Mouse (Mus musculus): Measurements from ENCODE around the gene Cd244a. TPM values are rescaled to one million over a fixed set of nuclear protein-coding genes. Genes with fewer than 3 reads are reported as not detected.

The Cd244a gene
- polyA plus RNA-seq, 1 experiment = not detected

GRCm38 (mm10) chr1:171652734-171653133 lies 93.7 kb downstream of the Cd244a start, which contains the start of gene Slamf7:
Gene Slamf7, minus strand, starts transcription at chr1:171653035.
- H3K4me3 ChIP-seq (ENCODE audit: low read depth, low read length) = no peak within 1 kb of the TSS
- H3K9ac ChIP-seq (ENCODE audit: low read depth, poor library complexity, severe bottlenecking) = no peak within 1 kb of the TSS
- H3K4me1 ChIP-seq (ENCODE audit: control insufficient read depth, insufficient read depth, low read length) = no peaks in the 10 kb centered on the region
- TF ChIP-seq CTCF (IDR thresholded peaks at IDR 0.05; ENCODE audit: low read depth, low read length) (no peak), EP300 (IDR thresholded peaks at IDR 0.05; ENCODE audit: insufficient read depth, low read depth, low read length) (no peak), POLR2A (IDR thresholded peaks at IDR 0.05; ENCODE audit: insufficient read depth, low read length) (no peak)
- H3K36me3 ChIP-seq (ENCODE audit: control insufficient read depth, insufficient read depth, low read length, poor library complexity, severe bottlenecking) = no peaks in the 10 kb centered on the region
- no peaks in the 10 kb centered on the region; the same call in 1 of the 2 replicates for H3K27me3 ChIP-seq (ENCODE audit: control insufficient read depth, insufficient read depth, low read length, poor library complexity, severe bottlenecking)
- H3K27ac ChIP-seq (ENCODE audit: insufficient read depth, low read length) = no peak within 1 kb of the TSS
- no peaks in the 10 kb centered on the region for H3K9me3 ChIP-seq (replicated peaks; ENCODE audit: control insufficient read depth, insufficient read depth, low read length, poor library complexity, severe bottlenecking)

GRCm38 (mm10) chr1:171658561-171658991 lies 99.6 kb downstream of the Cd244a start:
- no peak overlapping the region for H3K9ac ChIP-seq (ENCODE audit: low read depth, poor library complexity, severe bottlenecking)
- H3K4me1 ChIP-seq (ENCODE audit: control insufficient read depth, insufficient read depth, low read length) = no peaks in the 10 kb centered on the region
- no peak overlapping the region for H3K27ac ChIP-seq (ENCODE audit: insufficient read depth, low read length)
- TF ChIP-seq CTCF (IDR thresholded peaks at IDR 0.05; ENCODE audit: low read depth, low read length) (no peak), POLR2A (IDR thresholded peaks at IDR 0.05; ENCODE audit: insufficient read depth, low read length) (no peak), EP300 (IDR thresholded peaks at IDR 0.05; ENCODE audit: insufficient read depth, low read depth, low read length) (no peak)
- H3K4me3 ChIP-seq (ENCODE audit: low read depth, low read length) = no peak overlapping the region
- H3K27me3 ChIP-seq (ENCODE audit: control insufficient read depth, insufficient read depth, low read length, poor library complexity, severe bottlenecking) = no peaks in the 10 kb centered on the region; the same call in 1 of the 2 replicates
- H3K9me3 ChIP-seq (replicated peaks; ENCODE audit: control insufficient read depth, insufficient read depth, low read length, poor library complexity, severe bottlenecking) = no peaks in the 10 kb centered on the region
- H3K36me3 ChIP-seq (ENCODE audit: control insufficient read depth, insufficient read depth, low read length, poor library complexity, severe bottlenecking) = no peaks in the 10 kb centered on the region

Other genes with a start within 250 kb of the Cd244a start
- gene Dedd, start 230.0 kb upstream of the Cd244a start, polyA plus RNA-seq (2011; ENCODE audit: insufficient read depth, insufficient read length, low read depth, missing spikeins) = 45.2 and 49.8 TPM in 2 replicates
- 42.9 and 52.0 TPM in 2 replicates for gene Nit1, start 213.5 kb upstream of the Cd244a start, polyA plus RNA-seq (2011; ENCODE audit: insufficient read depth, insufficient read length, low read depth, missing spikeins)
- 177 and 182 TPM in 2 replicates for gene Pfdn2, start 213.5 kb upstream of the Cd244a start, polyA plus RNA-seq (2011; ENCODE audit: insufficient read depth, insufficient read length, low read depth, missing spikeins)
- gene Klhdc9, start 198.4 kb upstream of the Cd244a start, polyA plus RNA-seq (2011; ENCODE audit: insufficient read depth, insufficient read length, low read depth, missing spikeins) = 0.52 and 0.73 TPM in 2 replicates
- 4.3 and 4.6 TPM in 2 replicates for gene Nectin4, start 189.1 kb upstream of the Cd244a start, polyA plus RNA-seq (2011; ENCODE audit: insufficient read depth, insufficient read length, low read depth, missing spikeins)
- 0.78 and 1.1 TPM in 2 replicates for gene Arhgap30, start 170.2 kb upstream of the Cd244a start, polyA plus RNA-seq (2011; ENCODE audit: insufficient read depth, insufficient read length, low read depth, missing spikeins)
- gene Usf1, start 147.9 kb upstream of the Cd244a start, polyA plus RNA-seq (2011; ENCODE audit: insufficient read depth, insufficient read length, low read depth, missing spikeins) = 57.7 and 79.4 TPM in 2 replicates
- 9.9 TPM in 2 replicates for gene Tstd1, start 140.3 kb upstream of the Cd244a start, polyA plus RNA-seq (2011; ENCODE audit: insufficient read depth, insufficient read length, low read depth, missing spikeins)
- 123 and 146 TPM in 2 replicates for gene F11r, start 121.7 kb upstream of the Cd244a start, polyA plus RNA-seq (2011; ENCODE audit: insufficient read depth, insufficient read length, low read depth, missing spikeins)
- 4.7 and 5.2 TPM in 2 replicates for gene Alyref2, start 55.7 kb upstream of the Cd244a start, polyA plus RNA-seq (2011; ENCODE audit: insufficient read depth, insufficient read length, low read depth, missing spikeins)
- not detected in 2 replicates for gene Itln1, start 23.9 kb upstream of the Cd244a start, polyA plus RNA-seq (2011; ENCODE audit: insufficient read depth, insufficient read length, low read depth, missing spikeins)
- gene Ly9, start 48.2 kb downstream of the Cd244a start, polyA plus RNA-seq (2011; ENCODE audit: insufficient read depth, insufficient read length, low read depth, missing spikeins) = not detected in 2 replicates
- not detected in 2 replicates for gene Slamf7, start 93.8 kb downstream of the Cd244a start, polyA plus RNA-seq (2011; ENCODE audit: insufficient read depth, insufficient read length, low read depth, missing spikeins)
- not detected in 2 replicates for gene Cd48, start 122.8 kb downstream of the Cd244a start, polyA plus RNA-seq (2011; ENCODE audit: insufficient read depth, insufficient read length, low read depth, missing spikeins)
- not detected in 2 replicates for gene Slamf1, start 207.9 kb downstream of the Cd244a start, polyA plus RNA-seq (2011; ENCODE audit: insufficient read depth, insufficient read length, low read depth, missing spikeins)